Mouse (Mus musculus) olfactory bulb, adult 2 months (tissue): ENCODE measurements around the gene Rps12. TPM values are rescaled to one million over a fixed set of nuclear protein-coding genes. Genes with fewer than 3 reads are reported as not detected.

Experiments used
- H3K27ac ChIP-seq: fragments of 200-500 bp; 2 replicates; pipeline ENCODE4 v1.5.1; 2012; ENCODE audit warnings: low read depth, low read length; ENCODE audit not compliant: insufficient read depth
- H3K4me1 ChIP-seq: fragments of 200-500 bp; 2 replicates; pipeline ENCODE4 v1.6.1; 2012; ENCODE audit warnings: low read length; ENCODE audit not compliant: control insufficient read depth, insufficient read depth
- H3K4me3 ChIP-seq: fragments of 200-500 bp; 2 replicates; pipeline ENCODE4 v1.5.1; 2012; ENCODE audit warnings: mild to moderate bottlenecking, low read depth, low read length, moderate library complexity; ENCODE audit not compliant: insufficient read depth
- CTCF ChIP-seq: fragments of 200-500 bp; IDR thresholded peaks from 2 replicates; pipeline ENCODE4 v1.5.1; 2012; ENCODE audit warnings: low read depth, mild to moderate bottlenecking, low read length, moderate library complexity; ENCODE audit not compliant: insufficient read depth
- POLR2A ChIP-seq: fragments of 200-500 bp; IDR thresholded peaks from 2 replicates; pipeline ENCODE4 v1.6.1; 2012; ENCODE audit warnings: mild to moderate bottlenecking, low read depth, low read length, moderate library complexity; ENCODE audit not compliant: insufficient read depth
- WGBS: fragments of 180-500 bp; shearing (Covaris S2); methylation state at CpG from one replicate; pipeline ENCODE4 v1.1.7; 2018; 5-methylcytosine and 5-hydroxymethylcytosine counted together
- polyA plus RNA-seq: library from polyadenylated mRNA; stranded (reverse); fragments of >200 nt; gene quantifications from 2 replicates; pipeline ENCODE4 v1.2.4, GENCODE M21; 2012; ENCODE audit warnings: low replicate concordance; ENCODE audit not compliant: missing spikeins, insufficient read depth, insufficient read length

Rps12 gene
- polyA plus RNA-seq, 1 experiment = not detected

GRCm38 (mm10) chr10:23777288-23777945 lies 9.7 kb downstream of the Rps12 start:
- TF ChIP-seq POLR2A (no peak), CTCF (no peak)
- no peaks in the 10 kb centered on the region for H3K4me1 ChIP-seq
- H3K27ac ChIP-seq = no peak overlapping the region
- H3K4me3 ChIP-seq = no peak overlapping the region
- 33% methylated on average over 5 of the region's 5 CpGs for WGBS

- Histone ChIP-seq H3K4me3 (no peak overlapping the region), H3K27ac (no peak overlapping the region), H3K4me1 (peaks cover 4% of the 10 kb centered on the region; the same call in 1 of the 2 replicates)
- WGBS = 26% methylated on average over 7 of the region's 7 CpGs
- TF ChIP-seq POLR2A = no peak
- TF ChIP-seq CTCF = no peak
Measured at GRCm38 (mm10) chr10:23754166-23754565, 32.9 kb downstream of the Rps12 start.

Other genes with a start within 250 kb of the Rps12 start
- not detected in 2 replicates for gene Slc18b1, start 9.7 kb upstream of the Rps12 start, polyA plus RNA-seq
- not detected in 2 replicates for gene Vnn3, start 64.2 kb upstream of the Rps12 start, polyA plus RNA-seq
- gene Vnn1, start 107.4 kb upstream of the Rps12 start, polyA plus RNA-seq = not detected in 2 replicates
- not detected in 2 replicates for gene Taar1, start 133.1 kb upstream of the Rps12 start, polyA plus RNA-seq
- gene Taar2, start 151.3 kb upstream of the Rps12 start, polyA plus RNA-seq = not detected in 2 replicates
- gene Taar3, start 162.3 kb upstream of the Rps12 start, polyA plus RNA-seq = not detected in 2 replicates
- not detected in 2 replicates for gene Taar4, start 173.2 kb upstream of the Rps12 start, polyA plus RNA-seq
- gene Taar5, start 183.4 kb upstream of the Rps12 start, polyA plus RNA-seq = not detected in 2 replicates
- gene Taar6, start 198.4 kb upstream of the Rps12 start, polyA plus RNA-seq = not detected in 2 replicates
- not detected in 2 replicates for gene Taar7a, start 206.2 kb upstream of the Rps12 start, polyA plus RNA-seq
- not detected in 2 replicates for gene Taar7b, start 212.7 kb upstream of the Rps12 start, polyA plus RNA-seq
- gene Taar7d, start 239.9 kb upstream of the Rps12 start, polyA plus RNA-seq = not detected in 2 replicates